Mouse (Mus musculus): ENCODE measurements around the gene Cdh13.

Gene Cdh13

GRCm38 (mm10) chr8:118938025-118938424 lies 654.5 kb downstream of the Cdh13 start:
- DNase-seq (ENCODE audit: low spot score in 2 of 2), result no peak

- DNase-seq (ENCODE audit: low spot score in 2 of 2), result no peak
Observed at GRCm38 (mm10) chr8:118951766-118952741, 668.5 kb downstream of the Cdh13 start.

- DNase-seq (ENCODE audit: low spot score in 2 of 2), result no peak
Observed at GRCm38 (mm10) chr8:118956109-118956508, 672.6 kb downstream of the Cdh13 start.

GRCm38 (mm10) chr8:118961877-118962545 lies 678.5 kb downstream of the Cdh13 start:
- DNase-seq (ENCODE audit: low spot score in 2 of 2), result peak in 1 of 2 experiments; percentile 13

- no peak for DNase-seq (ENCODE audit: low spot score in 2 of 2)
Observed at GRCm38 (mm10) chr8:118965101-118965840, 681.7 kb downstream of the Cdh13 start.

GRCm38 (mm10) chr8:118968896-118969295 lies 685.4 kb downstream of the Cdh13 start:
- no peak for DNase-seq (ENCODE audit: low spot score in 2 of 2)

- no peak for DNase-seq (ENCODE audit: low spot score in 2 of 2)
Observed at GRCm38 (mm10) chr8:118979800-118980199, 696.3 kb downstream of the Cdh13 start.

GRCm38 (mm10) chr8:118983724-118984123 lies 700.2 kb downstream of the Cdh13 start:
- no peak for DNase-seq (ENCODE audit: low spot score in 2 of 2)

- DNase-seq (ENCODE audit: low spot score in 2 of 2), result no peak
Observed at GRCm38 (mm10) chr8:118986796-118987195, 703.3 kb downstream of the Cdh13 start.

- no peak for DNase-seq (ENCODE audit: low spot score in 2 of 2)
Observed at GRCm38 (mm10) chr8:118995641-118996188, 712.2 kb downstream of the Cdh13 start.

GRCm38 (mm10) chr8:119000595-119000994 lies 717.1 kb downstream of the Cdh13 start:
- DNase-seq (ENCODE audit: low spot score in 2 of 2), result no peak

GRCm38 (mm10) chr8:119004821-119005220 lies 721.3 kb downstream of the Cdh13 start:
- no peak for DNase-seq (ENCODE audit: low spot score in 2 of 2)

- no peak for DNase-seq (ENCODE audit: low spot score in 2 of 2)
Observed at GRCm38 (mm10) chr8:119018675-119019074, 735.1 kb downstream of the Cdh13 start.

GRCm38 (mm10) chr8:119020781-119021180 lies 737.2 kb downstream of the Cdh13 start:
- no peak for DNase-seq (ENCODE audit: low spot score in 2 of 2)

GRCm38 (mm10) chr8:119021478-119021877 lies 737.9 kb downstream of the Cdh13 start:
- DNase-seq (ENCODE audit: low spot score in 2 of 2), result no peak

GRCm38 (mm10) chr8:119022301-119022870 lies 738.9 kb downstream of the Cdh13 start:
- DNase-seq (ENCODE audit: low spot score in 2 of 2), result no peak

GRCm38 (mm10) chr8:119033398-119033797 lies 749.9 kb downstream of the Cdh13 start:
- no peak for DNase-seq (ENCODE audit: low spot score in 2 of 2)

- DNase-seq (ENCODE audit: low spot score in 2 of 2), result no peak
Observed at GRCm38 (mm10) chr8:119034037-119034436, 750.5 kb downstream of the Cdh13 start.

- no peak for DNase-seq (ENCODE audit: low spot score in 2 of 2)
Observed at GRCm38 (mm10) chr8:119035126-119035525, 751.6 kb downstream of the Cdh13 start.

- no peak for DNase-seq (ENCODE audit: low spot score in 2 of 2)
Observed at GRCm38 (mm10) chr8:119037571-119037970, 754.0 kb downstream of the Cdh13 start.

GRCm38 (mm10) chr8:119039358-119039757 lies 755.8 kb downstream of the Cdh13 start:
- no peak for DNase-seq (ENCODE audit: low spot score in 2 of 2)

Data from heart, adult 9 months (tissue).